Mouse (Mus musculus) left cerebral cortex, adult 11 months (tissue): Measurements from ENCODE around the gene Mapk8ip3.

Source experiments
- DNase-seq: peaks from one replicate; pipeline ENCODE4 v3.0.0; 2022; ENCODE audit warnings: low spot score

The Mapk8ip3 gene

DNA sequence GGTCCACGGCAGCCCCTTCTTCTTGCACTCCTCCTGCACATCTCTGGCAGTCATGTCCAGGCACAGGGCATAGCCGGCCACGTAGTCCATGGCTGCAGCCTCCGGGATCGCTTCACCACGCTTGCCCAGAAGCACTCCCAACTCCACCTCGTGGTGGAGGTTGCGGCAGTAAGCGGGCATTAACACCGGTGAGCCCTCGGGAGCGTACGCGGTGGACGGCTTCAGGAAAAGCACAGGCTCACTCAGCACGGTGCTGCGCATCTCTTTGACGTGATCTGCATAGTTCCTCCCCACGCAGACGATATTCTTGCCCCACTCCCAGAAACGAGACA lies 87.1 kb downstream of the Mapk8ip3 start:
- no peak for DNase-seq

DNA sequence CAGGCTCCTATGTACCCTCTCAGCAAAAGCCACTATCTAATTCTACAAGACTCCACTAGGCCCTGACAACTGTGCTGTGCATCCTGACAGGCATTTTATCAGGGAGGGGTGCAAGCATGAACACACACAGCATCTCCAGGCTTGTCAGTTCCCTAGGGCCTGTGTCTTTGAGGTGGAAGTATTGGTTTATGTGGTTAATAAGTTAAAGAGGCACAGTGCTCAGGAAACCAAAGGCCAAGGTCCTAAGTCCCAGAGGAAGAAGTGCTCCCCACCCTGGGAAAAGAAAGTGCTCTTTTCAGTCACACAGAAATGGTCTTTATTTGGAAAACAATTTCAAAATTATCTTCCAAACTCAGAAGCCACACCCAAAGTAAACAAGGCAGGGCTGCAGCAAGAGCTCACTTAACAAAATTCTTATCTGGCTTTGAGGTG lies 88.2 kb downstream of the Mapk8ip3 start:
- DNase-seq = no peak

DNA sequence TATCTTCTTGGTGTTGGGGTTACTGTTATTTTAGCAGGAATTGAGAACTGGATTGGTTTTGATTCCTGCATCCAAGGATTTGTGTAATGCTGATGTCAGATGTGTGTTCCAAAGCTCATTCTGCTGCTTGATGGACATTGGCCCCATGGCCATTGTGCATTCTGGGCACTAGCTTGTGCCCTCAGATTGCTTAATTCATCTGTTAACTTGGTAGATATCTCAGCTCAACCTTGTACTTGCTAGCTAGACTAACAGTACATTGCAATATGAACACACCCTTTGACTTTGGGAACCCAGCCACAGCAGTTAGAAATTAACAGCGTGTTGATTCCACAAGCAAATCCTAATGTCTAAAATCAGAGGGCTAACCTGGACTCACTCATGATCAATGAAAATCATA lies 89.4 kb downstream of the Mapk8ip3 start:
- no peak for DNase-seq

DNA sequence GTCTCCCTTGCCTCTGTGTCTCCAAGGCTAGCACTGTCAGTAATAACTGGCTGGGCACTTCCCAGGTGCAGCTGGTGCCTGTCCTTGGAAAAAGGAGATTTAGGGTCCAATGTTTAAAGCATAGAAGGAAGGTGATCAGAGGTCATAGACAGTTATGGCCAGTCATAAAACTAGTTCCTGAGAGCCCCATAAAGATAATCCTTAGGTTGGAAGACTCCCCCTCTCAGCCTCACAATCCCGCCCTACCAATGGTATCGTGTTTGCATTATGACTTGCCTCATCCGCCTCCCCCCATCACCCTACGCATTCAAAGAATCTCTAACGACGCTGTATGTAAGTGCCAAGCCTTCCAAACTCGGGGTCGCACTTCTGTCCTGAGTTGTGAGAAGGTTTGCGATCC lies 92.3 kb downstream of the Mapk8ip3 start:
- DNase-seq = no peak

DNA sequence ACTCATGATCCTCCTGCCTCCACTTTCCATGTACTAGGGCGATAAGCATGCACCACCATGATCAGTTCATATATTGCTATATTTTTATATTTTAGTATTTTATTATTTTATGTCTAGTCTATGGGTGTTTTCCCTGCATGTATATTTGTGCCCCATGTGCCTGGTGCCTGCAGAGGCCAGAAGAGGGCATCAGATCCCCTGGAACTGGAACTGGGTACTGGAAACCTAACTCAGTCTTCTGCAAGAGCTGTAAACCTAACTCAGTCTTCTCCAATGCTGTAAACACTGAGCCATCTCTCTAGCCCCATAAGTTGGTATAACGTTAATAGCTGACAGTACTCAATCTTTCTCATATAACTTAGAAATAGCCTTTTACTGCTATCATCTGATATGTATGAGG lies 94.1 kb downstream of the Mapk8ip3 start:
- DNase-seq = no peak
